Mouse (Mus musculus) kidney, postnatal 10 days (tissue): ENCODE measurements at regions not wholly inside any gene's neighbourhood (a gene's known extent, or its start where the extent isn't known, plus 50 kb on each side); places are given as distances from the start of the nearest gene placed in this dataset.

Source experiments
- DNase-seq: peaks from one replicate; pipeline ENCODE4 v3.0.0; 2021; ENCODE audit warnings: mixed read lengths

- DNase-seq = peak; percentile 16
These were observed 57.8 kb upstream of the Rmdn2 start for GRCm38 (mm10) chr17:79553850-79554249.

GRCm38 (mm10) chr17:79555593-79555992 lies 56.1 kb upstream of the Rmdn2 start:
- DNase-seq = no peak
